Mouse (Mus musculus) thymus, adult 18-20 months (tissue): Measurements from ENCODE around the gene Ubiad1.

Experiments
- DNase-seq, 2 experiments: peaks; one replicate each; pipeline ENCODE4 v3.0.0; 2022; ENCODE audit warnings: mixed read lengths in 2 of 2

The Ubiad1 gene

GRCm38 (mm10) chr4:148444250-148444967 is at the start of gene Ubiad1:
Ubiad1 (minus strand) TSS chr4:148444771.
- peak; percentile 53 for DNase-seq

GRCm38 (mm10) chr4:148491448-148491847 is 46.9 kb upstream of the Ubiad1 start:
- DNase-seq, result no peak

GRCm38 (mm10) chr4:148490502-148490901 is 45.9 kb upstream of the Ubiad1 start:
- no peak for DNase-seq

- no peak for DNase-seq
Measured at GRCm38 (mm10) chr4:148487841-148488240, 43.3 kb upstream of the Ubiad1 start.

GRCm38 (mm10) chr4:148484511-148484910 is 39.9 kb upstream of the Ubiad1 start:
- DNase-seq, result no peak

- no peak for DNase-seq
Measured at GRCm38 (mm10) chr4:148481557-148482168, 37.1 kb upstream of the Ubiad1 start.

- DNase-seq, result no peak
Measured at GRCm38 (mm10) chr4:148480245-148480644, 35.7 kb upstream of the Ubiad1 start.

GRCm38 (mm10) chr4:148473496-148473895 is 28.9 kb upstream of the Ubiad1 start:
- DNase-seq, result no peak

- DNase-seq, result no peak
Measured at GRCm38 (mm10) chr4:148472436-148473174, 28.0 kb upstream of the Ubiad1 start.

- DNase-seq, result no peak
Measured at GRCm38 (mm10) chr4:148471363-148471806, 26.8 kb upstream of the Ubiad1 start.

GRCm38 (mm10) chr4:148469487-148470252 is 25.1 kb upstream of the Ubiad1 start:
- DNase-seq, result no peak

- DNase-seq, result no peak
Measured at GRCm38 (mm10) chr4:148468396-148468795, 23.8 kb upstream of the Ubiad1 start.

- DNase-seq, result no peak
Measured at GRCm38 (mm10) chr4:148466511-148467079, 22.0 kb upstream of the Ubiad1 start.

- DNase-seq, result peak in 1 of 2 experiments; percentile 9
Measured at GRCm38 (mm10) chr4:148464869-148465268, 20.3 kb upstream of the Ubiad1 start.

GRCm38 (mm10) chr4:148464301-148464700 is 19.7 kb upstream of the Ubiad1 start:
- no peak for DNase-seq

- no peak for DNase-seq
Measured at GRCm38 (mm10) chr4:148463208-148463960, 18.8 kb upstream of the Ubiad1 start.

- no peak for DNase-seq
Measured at GRCm38 (mm10) chr4:148462717-148463116, 18.1 kb upstream of the Ubiad1 start.

- no peak for DNase-seq
Measured at GRCm38 (mm10) chr4:148461772-148462171, 17.2 kb upstream of the Ubiad1 start.

- no peak for DNase-seq
Measured at GRCm38 (mm10) chr4:148460656-148461284, 16.2 kb upstream of the Ubiad1 start.

- no peak for DNase-seq
Measured at GRCm38 (mm10) chr4:148455477-148456025, 11.0 kb upstream of the Ubiad1 start.

GRCm38 (mm10) chr4:148453707-148454106 is 9.1 kb upstream of the Ubiad1 start:
- no peak for DNase-seq
